Mouse (Mus musculus): ENCODE measurements at regions not wholly inside any gene's neighbourhood (a gene's known extent, or its start where the extent isn't known, plus 50 kb on each side); places are given as distances from the start of the nearest gene placed in this dataset.

DNA sequence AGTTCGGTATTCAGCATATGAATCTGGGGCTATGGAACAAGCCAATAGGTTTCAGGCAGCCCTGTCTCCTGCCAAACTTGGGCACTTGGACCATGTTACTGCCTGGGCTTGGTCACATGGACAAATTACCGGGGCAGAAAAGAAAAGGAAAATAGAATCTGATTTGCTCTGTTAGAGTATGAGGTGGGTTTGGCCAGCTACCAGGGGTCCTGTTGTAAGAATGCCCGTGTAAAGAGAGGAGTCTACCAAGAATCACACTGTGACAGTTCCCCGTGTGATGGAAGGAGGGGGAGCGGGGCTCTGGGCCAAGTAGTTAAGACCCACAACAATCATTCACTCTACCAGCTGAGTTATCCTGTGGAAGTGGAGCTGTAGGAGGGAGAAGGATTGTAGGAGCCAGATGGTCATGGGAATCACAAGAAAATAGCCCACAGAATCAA lies 266.2 kb downstream of the Pik3r1 start:
- DNase-seq = no peak

DNA sequence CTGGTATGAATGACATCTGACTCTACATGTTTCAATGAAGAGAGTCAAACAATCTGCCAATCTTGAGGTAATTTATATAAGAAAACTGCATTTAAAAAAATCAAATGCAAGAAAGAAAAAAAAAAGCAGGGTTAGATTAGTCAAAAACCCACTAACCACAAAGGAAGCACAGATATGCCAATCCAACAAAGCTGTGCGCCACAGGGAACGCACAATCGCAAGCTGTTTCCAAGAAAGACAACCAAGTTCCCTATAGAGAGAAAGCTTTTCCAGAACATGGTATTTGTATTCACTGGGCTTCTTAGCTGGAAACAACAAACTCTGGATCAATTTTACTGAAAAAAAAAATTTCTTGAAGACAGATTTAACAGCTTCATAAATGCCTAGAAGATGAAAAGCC lies 267.0 kb downstream of the Pik3r1 start:
- DNase-seq = no peak

DNA sequence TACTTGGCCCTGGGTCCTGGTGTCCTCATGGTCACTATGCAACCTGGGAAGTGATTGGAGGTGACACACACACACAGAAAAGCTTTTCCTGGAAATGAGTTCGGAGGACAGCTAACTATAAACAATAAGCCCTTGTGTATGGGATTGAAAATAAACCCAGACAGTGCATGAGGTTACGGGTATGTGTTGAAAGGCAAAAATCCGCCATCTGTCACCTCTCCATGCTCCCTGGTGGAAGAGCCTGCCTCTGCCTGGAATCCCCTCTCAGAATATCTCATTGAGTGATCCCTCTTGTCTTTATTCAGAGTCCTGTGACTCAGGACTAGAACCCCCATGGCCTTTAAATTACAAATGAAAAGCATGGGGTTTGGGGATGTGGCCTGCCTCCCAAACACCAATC lies 276.2 kb downstream of the Pik3r1 start:
- no peak for DNase-seq

DNA sequence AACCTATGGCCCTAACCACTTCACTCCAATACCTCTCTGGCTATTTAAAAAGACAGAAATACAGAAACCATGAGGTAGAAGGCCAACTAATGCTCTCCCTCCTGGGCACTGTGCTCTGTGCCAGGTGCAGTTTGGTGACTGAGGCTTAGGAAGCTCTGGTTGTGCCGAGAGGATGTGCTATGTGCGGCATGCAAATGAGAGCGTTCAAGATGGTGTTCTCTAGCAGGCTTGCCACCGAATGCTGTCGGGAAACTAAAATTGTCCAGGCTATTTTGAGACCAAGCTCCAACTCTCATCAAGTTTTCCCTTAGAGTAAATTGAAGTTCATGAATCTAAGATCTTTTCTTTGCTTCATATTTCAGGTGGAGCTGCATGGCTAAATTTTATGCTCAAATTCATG lies 277.1 kb downstream of the Pik3r1 start:
- no peak for DNase-seq

DNA sequence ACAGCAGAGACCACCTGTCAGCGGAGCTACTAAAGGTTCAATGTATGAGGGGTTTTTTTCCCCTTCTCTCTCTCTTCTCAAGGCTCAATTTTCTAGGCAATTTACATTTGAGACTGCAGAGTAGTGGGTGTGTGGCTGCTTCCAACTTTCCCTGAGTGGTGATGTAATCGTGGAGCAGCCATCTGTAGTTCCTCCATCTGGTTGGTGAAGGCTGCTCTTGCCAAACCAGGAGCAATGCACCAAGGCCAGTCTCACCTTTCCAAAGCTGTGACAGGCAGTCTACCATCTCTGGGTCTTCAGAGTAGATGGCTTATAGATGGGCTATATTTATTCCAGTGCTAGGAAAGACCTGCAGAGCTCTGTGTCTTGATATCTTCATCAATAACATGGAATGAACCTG lies 280.4 kb downstream of the Pik3r1 start:
- DNase-seq = no peak

DNA sequence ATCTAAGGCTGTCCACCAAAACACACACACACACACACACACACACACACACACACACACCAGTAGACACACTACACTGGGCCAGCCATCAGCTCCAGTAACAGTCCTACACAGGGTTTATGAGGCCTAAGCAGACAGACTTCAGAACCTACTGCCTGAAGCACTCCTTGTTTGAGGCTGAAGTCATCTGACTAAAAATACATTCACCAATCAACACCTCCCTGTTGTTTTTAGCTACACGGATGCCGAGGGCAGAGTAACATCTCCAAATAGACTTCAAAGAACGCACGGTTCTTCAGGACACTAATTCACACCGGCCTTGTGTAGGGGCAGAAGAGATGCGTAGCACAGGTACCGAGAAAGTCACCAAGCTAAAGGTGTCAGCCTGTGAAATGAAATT lies 282.2 kb downstream of the Pik3r1 start:
- DNase-seq = no peak

DNA sequence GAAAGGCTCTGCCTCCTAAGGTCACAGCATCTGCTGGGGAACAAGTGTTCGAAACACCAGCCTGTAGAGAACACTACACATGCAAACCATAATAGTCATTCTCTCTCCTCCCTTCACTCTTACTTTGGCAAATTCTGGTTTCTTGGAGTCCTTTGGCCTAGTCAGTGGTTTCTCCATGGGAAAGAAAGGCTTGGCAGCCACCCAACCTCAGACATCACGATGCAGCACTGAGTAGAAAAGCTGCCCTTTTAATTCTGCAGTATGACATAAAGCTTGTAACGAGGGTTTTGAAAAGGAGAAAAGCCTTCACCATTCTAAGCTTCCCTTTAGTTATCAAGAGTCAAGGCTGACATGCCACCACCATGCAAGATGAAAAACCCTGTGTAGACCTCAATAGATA lies 284.2 kb downstream of the Pik3r1 start:
- DNase-seq = no peak

DNA sequence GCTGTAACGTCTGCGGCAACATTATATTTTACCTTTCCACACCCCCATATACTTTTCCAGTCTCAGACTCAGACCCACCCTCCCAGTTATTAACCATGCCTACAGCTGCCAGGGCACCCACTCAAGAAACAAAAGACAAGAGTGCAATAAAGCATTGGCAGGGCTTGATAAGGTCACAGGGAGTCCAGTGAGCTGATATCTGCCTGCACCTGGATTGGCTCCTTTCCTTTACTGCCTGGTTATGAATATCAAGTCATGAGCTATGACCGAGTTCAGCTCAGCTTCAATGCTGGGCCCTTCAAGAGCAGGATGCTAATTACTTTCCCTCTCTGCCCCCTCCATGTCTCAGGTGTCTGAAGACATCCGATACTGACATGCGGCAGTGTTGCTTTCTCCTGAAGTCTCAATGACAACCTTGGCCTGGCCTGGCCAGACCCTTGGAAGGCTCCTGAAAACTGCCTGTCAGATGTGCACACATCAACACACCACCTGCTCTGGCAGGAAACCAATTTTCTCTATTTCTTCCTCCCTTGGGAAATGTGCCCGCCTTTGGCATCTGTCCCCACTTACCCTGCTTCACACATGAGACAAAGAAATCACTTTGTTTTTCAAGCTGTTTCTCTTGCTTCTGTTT lies 286.3 kb downstream of the Pik3r1 start:
- no peak for DNase-seq

DNA sequence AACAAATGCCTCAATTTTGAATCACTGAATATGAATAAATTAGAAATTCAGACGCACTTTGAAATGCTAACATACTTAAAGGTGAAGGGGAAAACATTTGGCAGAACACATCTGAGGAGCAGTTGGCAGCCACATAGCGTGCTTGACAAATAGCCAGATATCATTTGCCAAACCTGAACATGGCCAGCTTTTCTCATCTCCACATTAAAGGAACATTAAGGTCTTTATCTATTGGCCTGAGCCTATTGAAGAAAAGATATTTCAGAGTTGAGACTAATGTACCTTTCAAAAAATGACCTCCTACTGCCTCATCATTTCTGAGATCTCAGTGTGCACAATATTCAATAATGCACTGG lies 288.7 kb downstream of the Pik3r1 start:
- no peak for DNase-seq

DNA sequence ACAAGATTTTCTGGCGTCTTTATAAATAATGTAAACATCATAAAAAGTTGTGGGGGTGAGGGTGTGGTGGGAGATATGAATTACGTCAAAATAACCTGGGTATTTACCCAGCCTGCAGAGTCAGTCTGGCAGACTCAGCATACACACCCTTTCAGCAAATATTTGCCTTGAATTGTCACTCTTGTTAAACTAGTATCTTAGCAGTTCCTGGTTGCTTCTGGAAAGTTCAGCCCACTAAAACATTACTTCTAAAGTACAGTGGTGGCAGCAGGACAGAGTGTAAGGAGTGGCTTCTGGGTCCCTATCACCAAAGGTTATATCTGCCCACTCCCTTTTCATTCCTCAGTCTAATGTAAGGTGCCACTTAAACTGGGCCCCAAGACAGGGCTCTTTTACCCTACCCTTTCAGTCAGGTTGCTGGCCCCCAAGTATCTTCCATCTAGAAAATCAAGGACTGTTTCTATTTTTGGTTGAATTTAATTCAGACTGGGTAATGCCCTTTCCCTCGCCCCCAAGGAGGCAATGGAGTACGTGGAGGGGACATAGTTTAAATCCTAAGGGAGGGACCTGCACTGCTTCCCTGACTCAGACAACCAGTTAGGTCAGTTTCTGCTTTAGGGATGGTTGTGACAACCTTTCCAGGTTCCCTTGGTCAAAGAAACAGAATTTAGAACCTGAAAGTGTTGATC lies 289.3 kb downstream of the Pik3r1 start:
- no peak for DNase-seq

DNA sequence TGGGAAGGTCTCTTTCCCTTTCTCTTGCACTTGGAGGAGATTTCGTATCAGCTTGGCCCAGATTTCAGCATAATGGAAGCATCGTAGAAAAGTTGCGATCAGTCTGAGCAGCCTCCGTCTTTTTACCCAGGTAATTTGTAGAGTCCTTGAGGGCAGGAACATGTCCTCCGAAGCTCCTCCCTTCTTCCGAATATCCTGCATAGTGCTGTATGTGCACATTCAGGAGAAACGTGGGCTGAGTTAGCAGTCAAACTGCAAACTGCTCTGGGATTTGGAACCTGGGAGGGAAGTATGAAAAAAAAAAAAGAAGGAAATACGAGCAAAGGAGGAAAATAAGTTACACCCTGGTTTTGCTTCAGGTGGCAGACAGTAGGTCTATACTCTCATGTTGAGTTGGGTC lies 294.7 kb downstream of the Pik3r1 start:
- no peak for DNase-seq

DNA sequence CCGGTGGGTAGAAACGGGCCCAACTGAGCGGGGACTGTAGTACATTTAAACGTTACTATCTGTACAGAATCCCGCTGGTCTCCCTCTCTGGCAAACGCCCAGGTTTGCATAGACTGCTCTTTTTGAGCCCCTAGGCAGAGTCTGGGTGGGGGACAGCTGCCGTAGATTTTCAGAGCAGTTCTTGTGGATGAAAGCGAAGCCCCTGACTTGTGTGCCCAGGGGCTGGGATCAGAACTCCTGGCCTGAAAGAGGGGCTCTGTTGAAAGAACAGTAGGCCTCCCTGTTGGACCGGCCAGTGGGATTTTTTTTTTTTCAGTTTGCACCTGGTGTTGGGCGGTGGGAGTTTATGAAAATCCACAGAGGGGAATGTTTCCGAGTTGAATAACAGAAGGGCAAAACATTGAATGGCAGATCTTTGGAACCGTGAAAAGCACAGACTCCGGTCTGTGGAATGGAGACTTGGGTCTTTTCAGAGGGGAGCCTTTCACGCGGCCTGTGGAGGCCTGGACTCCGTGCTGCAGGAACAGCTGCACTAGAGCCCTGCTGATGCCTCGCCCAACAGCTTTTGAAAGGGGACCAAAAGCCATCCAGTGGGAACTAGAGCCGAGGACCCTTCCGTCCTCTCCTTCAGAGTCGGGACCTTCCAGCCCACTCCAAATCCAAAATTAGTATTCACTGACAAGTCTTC lies 297.3 kb downstream of the Pik3r1 start:
- DNase-seq = no peak

DNA sequence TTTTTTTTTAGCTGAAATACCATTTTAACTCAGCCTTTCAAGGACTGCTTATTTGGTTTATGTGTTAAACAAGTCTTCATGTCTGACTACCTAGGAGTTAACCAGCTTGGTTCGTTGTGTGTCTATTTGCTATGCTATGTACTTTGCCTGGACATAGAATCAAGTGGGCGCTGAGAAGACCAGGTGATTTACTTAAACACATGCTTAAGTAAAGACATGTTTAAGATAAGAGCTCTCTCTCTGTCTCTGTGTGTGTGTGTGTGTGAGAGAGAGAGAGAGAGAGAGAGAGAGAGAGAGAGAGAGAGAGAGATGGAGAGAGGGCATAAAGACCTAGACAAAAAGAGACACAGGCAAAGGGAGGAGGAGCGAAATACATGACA lies 302.3 kb downstream of the Pik3r1 start:
- no peak for DNase-seq

DNA sequence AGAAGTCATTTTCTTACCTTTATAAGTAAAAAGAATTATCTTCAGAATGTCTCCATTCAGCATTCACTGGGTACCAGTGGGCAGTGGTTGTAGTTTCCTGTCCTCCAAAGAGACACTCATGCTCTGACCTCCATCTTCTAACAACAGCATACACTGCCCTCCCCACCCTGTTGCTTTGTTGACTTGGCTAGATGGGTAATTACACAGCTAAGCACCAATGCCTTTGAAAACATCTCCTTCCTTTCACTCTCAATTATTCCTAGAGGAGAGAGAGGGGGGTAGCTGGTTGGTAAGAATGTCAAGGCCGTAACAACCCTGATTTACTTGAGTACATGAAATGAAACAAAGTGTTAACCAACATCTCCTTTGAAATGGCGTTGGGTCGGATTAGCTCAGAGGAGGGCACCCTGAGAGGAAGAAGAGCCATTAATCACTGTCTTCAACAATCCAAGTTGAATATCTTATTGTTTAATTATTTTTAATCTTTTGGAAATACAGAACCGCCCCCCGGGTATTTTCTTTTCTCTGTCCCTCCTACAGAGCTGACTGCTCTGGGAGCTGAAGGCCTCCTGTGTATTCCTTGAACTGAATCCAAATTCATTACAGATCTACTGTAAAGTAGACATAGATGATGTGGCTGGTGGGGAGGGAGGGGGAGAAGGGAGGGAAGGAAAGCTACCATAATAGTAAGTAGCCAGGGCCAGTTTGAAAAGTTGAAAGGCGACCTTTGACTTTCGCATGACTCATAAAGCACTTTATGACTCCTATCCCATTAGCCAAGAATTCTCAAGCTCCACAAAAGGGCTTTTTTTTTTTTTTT lies 302.9 kb downstream of the Pik3r1 start:
- no peak for DNase-seq

DNA sequence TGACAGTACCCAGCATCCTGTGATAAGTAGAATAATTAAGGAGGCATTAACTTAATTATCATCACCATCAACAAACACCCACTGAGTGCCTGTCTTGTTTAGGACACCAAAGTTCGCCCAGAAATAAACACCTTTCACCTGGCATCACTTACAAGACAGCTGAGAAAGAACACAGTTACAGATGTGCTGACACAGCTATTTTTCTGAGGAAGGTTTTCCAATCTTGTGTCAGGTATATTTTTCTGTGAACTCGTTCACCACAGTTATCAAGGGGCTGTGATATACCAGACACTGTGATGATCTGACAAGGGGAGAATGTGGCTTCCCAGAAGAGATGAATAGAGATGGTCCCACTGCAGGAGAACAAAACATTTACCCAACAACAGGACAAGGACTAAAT lies 311.1 kb downstream of the Pik3r1 start:
- DNase-seq = no peak

DNA sequence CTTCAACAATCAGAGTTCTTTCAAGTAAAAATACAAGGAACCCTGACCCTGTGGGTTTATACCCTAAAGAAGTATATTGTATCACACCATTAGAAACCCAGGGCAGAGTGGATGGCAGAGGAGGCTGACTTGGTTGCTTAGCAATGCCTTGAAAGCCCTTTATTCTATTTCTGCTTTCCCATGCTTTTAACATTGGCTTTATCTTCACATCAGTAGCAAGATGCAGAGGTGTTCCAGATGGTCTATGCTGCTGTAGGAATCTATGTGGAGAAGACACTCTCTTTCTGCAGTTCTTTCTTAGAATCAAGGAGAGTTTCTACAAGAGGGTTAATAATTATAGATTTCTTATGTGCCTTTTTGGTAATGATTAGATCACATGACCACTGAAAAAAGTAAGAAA lies 313.7 kb downstream of the Pik3r1 start:
- no peak for DNase-seq

DNA sequence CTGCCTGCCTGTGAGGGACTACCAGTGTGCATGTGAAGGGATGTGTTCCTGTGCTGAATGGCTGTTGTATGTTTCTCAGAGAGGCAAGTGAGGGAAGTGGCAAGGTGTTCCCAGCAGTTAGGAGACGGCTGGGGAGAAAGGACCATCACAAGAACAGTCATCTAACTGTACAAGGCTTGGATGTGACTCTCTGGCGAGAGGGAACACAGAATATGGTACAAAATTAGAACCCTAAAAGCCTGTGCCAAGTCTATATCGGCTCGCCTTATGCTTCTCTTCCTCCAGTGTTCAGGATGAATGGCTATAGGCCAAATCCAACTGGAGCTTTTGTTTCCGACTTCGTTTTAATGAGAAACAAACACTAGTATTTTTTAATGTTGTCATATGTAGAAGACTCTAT lies 317.5 kb downstream of the Pik3r1 start:
- DNase-seq = no peak

DNA sequence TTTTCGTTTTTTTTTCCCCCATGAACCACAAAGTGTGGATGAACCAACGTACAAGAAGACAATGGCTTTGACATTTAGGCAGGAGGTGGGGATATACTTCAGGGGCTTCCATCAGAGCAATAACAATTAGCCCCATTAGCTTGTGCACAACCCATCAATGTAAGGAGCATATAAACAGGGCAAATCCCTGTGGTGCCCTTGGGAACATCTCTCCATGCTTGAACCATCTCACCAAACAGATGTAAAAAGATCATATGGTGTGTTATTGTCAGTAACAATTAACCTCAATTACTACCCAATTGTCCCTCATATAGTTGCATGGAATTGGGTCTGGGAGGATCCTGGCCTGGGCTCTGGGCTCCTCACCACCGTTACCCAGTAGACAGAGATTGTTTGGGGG lies 328.5 kb downstream of the Pik3r1 start:
- no peak for DNase-seq

DNA sequence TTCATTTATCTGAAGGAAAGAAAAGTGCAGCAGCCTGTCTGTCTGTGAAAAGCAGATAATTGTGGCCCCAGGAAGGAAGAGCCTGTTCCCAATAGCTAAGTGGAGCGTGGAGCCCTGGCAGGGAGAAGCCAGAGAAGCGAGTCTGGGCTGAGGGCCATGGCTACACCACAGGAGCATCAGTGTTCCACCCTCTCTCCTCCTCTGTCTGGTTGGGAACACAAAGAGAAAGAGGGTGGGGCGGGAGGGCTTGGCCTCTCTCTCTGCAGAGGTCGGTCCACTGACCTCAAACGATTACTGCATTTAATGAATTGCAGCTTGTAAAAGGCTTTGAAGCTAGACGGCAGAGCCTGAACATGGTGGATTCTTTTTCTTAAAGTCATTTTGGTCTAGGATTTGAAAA lies 329.0 kb downstream of the Pik3r1 start:
- DNase-seq = no peak

DNA sequence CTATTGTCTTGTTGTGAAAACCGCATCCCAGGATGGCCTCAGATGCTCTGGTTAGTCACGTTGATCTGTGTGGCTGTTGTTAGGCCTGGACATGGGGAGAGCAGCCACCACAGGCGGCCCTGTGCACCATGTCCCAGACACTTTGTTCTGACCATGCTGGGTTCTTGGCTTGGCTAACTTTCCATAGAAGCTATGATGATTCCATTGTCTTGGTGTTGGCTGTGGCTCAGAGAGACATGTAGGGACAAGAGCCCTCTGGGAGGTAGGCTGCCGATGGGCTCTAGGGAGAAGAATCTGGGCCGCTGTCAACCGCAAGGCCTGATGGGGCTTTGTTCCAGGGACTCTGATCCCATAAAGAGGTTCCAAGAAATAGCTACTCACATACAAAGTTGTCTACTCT lies 334.9 kb downstream of the Pik3r1 start:
- no peak for DNase-seq

DNA sequence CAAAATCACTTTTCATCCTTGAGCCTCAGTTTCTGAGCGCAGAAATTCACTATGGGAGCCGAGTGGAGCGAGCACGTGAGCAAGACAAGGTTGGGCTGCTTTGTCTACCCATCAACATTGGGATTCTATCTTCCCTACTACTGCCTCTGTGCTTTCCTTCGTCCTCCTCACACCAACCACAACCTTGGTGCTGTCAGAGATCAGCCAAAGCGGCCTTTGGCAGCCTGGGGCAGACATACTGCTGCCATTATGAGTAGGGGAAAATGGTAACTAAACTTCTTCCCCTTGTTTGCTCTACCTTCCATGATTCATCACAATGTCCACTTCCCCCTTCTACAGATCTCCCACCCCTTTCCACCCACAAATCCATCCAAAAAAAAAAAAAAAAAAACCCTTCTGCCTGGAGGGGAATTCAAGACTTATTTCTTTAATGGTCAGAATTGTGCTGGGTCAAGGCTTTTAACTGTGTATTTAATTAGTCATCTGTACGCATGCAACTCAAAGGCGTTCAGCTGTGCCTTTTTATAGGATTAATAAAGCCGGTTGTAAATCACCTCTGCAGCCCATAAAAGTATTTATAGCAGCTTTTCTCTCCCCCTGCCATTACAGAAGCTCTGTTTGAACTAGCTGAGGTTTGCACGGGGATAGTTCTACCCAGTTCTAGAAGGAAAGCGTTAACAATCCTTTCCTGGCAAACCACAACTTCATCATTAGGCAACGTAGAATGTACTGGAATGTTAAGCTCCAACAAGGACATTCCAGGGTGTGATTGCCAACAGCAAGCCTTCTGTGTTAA lies 340.4 kb downstream of the Pik3r1 start:
- DNase-seq = no peak

DNA sequence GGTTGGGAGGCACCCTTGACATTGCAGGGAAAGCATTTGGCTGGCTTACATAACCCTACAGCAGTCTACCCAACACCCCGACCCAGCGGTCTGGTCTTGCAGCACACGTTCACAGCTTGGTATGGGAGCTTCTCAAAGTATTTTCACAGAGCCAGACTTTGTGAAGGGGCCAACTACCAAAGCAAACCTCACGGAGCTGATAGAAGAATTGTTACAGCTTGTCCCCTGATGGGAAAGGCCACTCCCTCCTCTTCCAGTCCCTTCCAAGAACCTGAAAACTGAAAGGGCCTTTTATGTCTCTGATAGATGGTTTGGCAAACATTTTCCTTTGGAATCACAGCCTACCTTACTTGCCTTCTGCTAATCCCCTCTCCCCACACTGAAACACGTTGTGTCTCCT lies 341.6 kb downstream of the Pik3r1 start:
- no peak for DNase-seq

DNA sequence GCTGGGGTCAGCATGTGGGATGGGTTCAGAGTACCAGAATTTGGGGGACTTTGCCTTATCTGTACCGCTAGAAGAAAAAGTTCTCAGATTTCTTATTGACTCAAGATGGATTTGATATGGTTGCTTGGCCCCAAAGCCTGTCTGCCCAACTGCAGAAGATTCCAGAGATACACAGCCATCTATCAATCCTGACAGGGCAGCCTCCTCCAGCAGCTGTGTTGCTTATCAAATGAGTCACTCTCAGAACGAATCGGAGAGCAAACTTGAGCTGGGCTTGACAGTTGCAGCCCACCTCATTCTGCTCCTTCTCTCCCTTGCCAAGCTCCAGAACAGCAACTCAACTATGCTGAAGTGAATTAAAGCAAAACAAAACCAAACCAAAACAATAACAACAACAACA lies 345.9 kb downstream of the Pik3r1 start:
- no peak for DNase-seq
